Mouse (Mus musculus) ovary, postnatal 14 days (tissue): ENCODE measurements around the gene Ntng1.
A peak's percentile ranks its signal among the peaks of the same experiment; 100 is the strongest.

ENCODE experiments used
- DNase-seq: peaks from one replicate; pipeline ENCODE4 v3.0.0; 2022; ENCODE audit warnings: low spot score

The Ntng1 gene

DNA sequence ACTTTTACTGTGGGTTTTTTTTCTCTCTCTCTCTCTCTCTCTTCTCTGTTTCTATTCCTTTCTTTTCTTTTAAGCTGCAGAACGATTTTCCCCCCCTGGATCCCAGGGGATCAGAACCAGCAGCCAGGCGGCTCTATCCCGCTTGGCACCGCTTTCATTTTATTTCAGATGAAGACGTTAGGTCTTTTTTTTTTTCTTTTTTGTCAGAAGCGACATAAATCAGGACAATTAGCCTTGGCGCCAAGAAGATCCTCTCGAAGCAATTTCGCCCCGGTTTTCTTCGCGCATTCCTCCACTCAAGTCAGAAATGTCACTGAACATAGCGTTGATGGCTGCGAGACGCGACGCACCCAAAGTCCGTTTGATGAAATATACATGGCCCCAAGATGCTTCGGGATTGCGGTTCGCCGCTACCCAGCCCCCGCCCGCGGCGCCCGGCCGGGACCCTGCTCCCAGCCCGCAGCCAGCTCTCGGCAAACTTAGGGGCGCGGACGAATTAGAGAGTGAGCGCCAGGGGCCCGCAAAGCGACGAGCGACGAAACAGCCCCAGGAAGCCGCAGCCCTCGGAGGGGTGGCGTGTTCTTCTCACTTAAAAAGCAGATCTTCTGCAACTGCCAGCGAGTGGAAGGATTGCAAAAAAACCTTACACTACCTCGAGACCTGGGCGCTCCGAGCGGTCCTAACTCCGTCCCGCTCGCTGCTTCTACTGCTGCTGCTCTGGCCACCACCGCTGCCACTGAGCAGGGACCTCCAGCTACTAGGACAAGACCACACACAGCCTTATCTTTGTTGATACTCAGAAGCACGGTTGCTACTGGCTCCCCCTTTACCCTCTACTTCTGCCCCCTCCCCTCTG is at the start of gene Ntng1:
Gene Ntng1, minus strand, starts transcription at position 806 of the 856 bp plus-strand sequence.
- DNase-seq: no peak

- DNase-seq: no peak
These were observed 43.7 kb upstream of the Ntng1 start for GRCm38 (mm10) chr3:110187401-110187948.

- DNase-seq: no peak
These were observed 5.3 kb upstream of the Ntng1 start for GRCm38 (mm10) chr3:110149089-110149488.

DNA sequence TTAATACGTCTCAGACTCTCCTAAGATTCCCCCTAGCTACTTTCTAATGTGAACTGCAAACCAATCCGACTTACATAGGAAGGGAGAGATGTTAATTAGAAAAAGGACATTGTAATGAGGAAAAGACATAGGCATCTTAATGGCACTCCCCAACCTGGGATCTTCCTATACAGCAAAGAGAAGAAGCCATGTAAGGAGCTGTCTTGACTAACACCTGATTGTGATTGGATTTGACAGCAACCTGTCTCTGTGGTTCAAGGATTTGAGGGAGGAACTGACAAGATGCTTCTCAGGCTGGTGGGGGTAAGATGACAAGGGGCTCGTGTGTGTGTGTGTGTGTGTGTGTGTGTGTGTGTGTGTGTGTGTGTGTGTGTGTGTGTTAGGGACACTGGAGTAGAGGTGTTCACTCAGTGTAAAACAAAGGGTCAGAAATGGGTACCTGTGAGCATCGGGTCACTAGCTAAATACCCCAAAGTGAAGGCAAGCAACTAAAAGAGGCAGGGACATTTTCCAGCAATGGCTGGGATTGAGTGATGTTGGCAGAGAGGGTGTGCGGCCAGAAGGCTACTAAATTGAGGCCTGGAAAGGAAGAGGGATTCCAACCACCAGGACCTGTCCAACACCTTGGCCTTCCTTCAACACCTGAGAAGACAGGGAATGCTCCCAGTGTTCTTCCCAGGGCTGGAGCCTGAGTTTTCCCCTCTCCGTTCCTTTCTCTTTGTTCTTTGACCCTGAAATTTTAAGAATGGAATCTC is 667 bp upstream of the Ntng1 start:
- no peak for DNase-seq

DNA sequence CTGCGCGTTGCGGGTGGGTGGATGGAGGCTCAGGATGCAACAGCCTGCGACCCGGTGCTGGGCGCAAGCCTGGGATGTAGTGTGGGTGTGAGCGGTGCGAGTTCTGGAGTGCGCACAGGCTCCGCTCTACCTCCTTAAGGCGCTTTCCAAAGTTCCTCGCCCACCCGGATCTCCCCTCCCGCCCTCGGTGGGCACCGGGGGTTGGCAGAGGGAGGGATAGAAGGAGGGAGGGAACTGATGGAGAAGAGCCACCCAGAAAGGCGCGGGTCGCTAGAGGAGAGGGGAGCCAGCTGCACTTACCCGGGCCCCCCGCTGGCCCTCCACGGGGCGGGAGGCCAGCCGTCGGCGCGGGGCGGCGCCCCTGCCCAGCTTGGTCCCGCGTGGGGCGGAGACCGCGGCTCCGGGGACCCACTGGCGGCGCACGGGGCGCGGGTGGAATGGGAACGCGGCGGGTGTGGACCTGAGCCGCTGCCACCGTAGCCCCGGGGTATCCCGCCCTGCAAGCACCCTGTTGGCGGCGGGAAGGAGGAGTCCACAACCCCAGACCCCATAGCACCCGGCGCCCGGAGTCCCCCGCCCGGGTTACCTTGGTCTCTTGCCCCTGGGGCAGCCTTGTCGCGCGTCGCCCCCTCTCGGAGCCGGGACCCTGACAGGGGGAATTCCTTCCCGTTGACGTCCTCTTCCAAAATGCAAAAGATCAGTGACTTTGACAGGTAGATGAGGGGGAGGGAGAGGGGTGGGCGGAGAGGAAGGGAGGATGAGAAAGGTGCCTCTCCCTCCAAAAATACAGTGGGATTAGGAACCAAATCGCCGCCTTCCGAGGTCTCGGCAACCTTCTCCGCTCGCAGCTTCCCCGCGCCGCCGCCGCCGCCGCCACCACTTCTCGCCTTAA is 1.3 kb downstream of the Ntng1 start:
- no peak for DNase-seq

GRCm38 (mm10) chr3:110141351-110142302 is 2.2 kb downstream of the Ntng1 start:
- DNase-seq: peak; percentile 55

- DNase-seq: no peak
These were observed 7.7 kb downstream of the Ntng1 start for GRCm38 (mm10) chr3:110136115-110136514.

DNA sequence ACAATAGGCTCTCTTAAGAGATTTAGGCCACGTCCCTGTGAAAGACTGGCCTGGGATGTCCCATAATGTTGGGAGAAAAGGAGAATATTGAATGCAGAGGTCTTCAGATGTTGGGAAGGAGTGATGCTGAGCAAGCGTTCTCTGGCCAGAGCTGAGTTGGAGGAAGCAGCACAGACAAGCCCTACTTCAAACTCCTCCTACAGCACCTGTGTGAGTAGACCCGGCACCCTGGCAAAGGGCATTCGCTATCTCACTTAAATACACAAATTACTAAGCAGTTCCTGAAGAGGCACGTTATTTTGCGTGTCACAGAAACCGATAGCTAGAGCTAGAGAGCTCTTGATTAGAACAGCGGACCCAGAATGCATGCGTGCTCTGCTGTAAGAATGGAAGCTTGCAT is 10.7 kb downstream of the Ntng1 start:
- DNase-seq: no peak

DNA sequence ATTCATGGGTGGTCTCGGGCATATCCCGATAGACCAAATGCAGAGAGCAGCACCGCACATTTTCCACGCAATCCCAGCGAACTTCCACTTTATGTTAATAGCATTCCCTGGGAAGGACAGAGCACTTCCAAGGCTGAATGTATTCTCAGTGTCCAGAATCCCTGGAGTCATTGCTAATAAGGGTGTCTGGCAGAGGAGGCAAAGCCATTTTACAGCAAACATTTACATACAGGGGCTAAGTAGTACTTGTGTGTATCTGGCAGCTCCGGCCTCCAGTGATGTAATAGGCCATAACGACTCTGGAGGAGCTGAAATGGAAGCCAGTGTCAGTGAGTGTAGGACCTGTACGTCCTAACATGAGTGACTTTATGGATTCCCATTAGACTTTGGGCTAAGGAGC is 11.5 kb downstream of the Ntng1 start:
- DNase-seq: no peak

GRCm38 (mm10) chr3:110131043-110131891 is 12.5 kb downstream of the Ntng1 start:
- DNase-seq: no peak

DNA sequence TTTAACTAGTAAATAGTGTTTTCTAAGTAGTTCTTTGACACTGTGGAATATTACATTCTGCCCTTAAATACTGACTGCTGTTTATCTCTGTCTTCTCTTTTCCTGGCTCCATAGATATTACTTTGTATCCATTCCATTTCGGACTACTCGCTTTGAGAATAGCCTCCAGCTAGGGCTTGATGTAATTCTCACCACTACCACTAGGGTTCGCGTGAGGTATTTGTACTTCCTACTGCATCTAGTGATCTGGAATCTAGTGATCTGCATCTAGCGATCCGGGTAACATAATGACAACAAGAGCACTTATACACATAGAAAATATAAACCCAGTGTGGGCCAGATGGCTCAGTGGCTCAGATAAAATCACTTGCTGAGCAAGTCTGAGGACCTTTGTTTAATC is 14.2 kb downstream of the Ntng1 start:
- DNase-seq: no peak

- no peak for DNase-seq
These were observed 37.8 kb downstream of the Ntng1 start for GRCm38 (mm10) chr3:110105982-110106381.

GRCm38 (mm10) chr3:110094407-110094806 is 49.4 kb downstream of the Ntng1 start:
- DNase-seq: no peak

DNA sequence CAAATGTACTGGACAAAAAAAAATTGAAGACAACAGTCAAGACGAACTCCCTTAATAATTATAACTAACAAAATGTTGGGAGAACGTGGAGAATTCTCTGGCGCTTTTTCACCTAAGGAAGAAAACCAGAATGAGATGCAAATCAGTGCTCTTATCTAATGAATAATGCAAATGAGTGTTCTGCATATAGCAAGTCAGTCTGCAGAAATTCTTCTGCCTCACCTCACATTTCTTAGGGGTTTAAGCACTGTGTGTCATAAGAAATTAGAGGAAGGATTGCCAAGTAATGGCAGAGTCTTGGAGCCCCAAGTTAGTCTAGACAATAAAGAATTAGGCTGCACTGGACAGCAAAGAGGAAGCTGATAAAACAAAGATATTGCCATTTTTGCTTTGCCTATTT is 49.8 kb downstream of the Ntng1 start:
- DNase-seq: no peak

DNA sequence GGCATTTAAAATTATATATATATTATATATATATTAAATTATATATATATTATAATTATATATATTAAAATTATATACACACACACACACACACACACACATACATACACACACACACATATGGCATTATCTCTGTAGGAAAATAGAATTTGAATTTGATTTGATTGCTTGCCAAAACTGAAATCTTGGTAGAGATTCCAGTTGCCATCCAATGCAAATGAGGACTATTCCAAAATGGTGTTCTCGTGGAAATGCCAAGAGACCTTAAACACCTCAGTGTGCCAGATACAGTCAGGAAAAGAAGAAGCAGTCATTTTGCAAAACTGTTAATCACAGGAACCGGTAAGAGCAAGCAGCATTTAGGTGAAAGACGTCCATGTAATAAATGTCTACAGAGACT is 51.3 kb downstream of the Ntng1 start:
- no peak for DNase-seq

GRCm38 (mm10) chr3:110087189-110087588 is 56.6 kb downstream of the Ntng1 start:
- DNase-seq: no peak

DNA sequence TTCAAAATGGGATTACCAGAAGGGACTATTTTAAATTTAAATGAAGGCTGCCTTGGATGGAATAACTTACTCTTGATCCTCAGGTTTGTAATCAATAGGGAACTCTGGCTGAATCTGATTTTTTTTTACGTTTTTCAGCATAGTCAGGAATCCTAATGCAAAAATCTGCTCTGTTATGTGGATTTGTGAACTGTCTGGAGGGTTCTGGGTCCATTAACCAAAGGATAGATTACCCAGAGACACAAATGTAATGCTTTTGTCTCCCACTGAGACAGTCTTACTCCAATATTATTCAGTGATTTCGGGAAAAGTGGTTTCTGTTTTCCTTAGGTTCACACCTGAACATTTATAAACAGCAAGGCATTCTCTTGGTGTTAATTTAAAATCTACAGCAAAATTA is 58.5 kb downstream of the Ntng1 start:
- no peak for DNase-seq

DNA sequence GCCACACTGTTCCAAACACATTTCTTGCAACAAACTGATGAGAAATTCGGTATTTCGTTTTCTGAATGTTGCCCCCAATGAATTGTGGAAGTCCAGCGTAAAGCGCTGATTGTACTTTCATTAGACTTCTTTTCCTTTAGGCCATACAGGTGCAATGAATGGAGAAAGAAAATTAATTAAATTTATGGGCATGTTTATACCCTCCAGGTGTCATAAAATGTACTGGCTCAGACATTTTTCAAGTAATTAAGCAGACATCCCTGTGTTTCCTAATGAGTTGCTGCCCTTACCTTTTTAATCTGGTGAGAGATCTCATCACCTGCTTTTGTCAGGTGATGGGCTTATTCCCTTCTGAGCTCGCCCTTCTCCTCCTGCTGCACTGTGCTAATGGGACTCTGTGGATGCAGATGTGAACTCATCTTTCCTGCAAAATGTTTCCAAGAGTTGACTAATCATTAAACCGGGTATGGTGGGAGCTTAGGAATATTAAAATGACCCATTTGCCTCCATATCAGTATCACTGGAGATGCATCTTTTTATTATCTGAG is 79.0 kb downstream of the Ntng1 start:
- DNase-seq: no peak

GRCm38 (mm10) chr3:110055915-110056314 is 87.9 kb downstream of the Ntng1 start:
- no peak for DNase-seq

GRCm38 (mm10) chr3:110055433-110055832 is 88.4 kb downstream of the Ntng1 start:
- DNase-seq: no peak
